Mouse (Mus musculus) layer of hippocampus, postnatal 36 days (tissue): ENCODE results near the gene 2810408A11Rik. TPM values are rescaled to one million over a fixed set of nuclear protein-coding genes. Genes with fewer than 3 reads are reported as not detected.

Source experiments
- DNase-seq, 2 experiments: peaks; one replicate each; pipeline ENCODE4 v3.0.0; 2022
- total RNA-seq, 2 experiments: library from RNA; stranded (reverse); gene quantifications; 2 replicates each; pipeline ENCODE4 v1.2.3; 2021

Gene 2810408A11Rik
- total RNA-seq, 2 experiments from 2014 or later, result 0.46 to 0.95 TPM

DNA sequence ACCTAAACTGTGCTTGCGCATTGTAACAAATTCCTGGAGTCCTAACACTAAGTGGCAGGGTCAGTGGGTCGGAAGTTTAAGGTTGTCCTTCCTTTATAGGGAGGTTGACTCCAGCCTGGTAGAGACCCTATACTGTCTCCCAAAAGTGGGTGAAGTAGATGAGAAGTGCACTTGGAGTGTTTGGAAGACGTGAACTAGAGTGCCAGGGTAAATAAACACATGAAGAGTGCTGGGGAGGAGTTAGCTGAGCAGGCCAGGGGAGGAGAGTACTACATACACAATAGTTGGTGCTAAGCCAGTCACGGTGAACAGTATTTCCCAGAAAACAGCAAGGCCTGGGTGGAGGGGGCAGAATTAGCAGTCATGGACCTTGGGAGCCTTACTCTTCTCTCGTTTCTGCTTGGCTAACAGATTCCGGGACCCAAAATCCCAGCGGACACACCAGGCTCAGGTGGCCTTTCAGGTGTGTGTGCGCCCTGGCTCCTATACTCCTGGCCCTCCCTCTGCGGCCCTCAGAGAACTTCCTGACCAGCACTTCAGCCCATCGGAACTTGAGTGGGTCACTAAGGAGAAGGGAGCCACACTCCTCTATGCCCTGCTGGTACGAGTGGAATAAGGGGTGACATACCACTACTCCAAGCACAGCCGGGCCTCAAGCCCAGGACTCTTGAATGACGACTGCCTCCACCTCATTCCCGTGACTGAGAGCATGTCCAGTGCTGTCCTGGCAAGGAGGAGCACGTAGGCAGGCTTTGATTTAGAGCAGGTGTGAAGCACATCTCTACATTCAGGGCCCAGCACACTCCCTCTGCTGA, 12.1 kb upstream of the 2810408A11Rik start:
- DNase-seq, result no peak

DNA sequence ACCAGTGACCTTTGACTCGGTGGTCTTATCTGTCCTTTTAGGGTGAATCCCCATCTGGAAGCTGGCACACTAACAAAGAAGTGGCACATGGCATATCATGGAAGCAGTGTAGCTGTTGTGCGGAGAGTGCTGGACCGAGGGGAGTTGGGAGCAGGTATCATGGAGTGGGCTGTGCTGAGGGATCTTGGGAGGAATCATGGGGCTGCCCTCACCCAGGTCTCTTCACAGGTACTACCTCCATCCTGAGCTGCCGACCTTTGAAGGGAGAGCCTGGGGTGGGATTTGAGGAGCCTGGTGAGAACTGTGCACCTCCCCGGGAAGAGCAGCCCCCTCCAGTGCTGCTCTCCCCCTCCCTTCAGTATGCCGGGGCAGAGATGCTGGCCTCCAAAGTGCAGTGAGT, 10.9 kb upstream of the 2810408A11Rik start:
- no peak for DNase-seq

DNA sequence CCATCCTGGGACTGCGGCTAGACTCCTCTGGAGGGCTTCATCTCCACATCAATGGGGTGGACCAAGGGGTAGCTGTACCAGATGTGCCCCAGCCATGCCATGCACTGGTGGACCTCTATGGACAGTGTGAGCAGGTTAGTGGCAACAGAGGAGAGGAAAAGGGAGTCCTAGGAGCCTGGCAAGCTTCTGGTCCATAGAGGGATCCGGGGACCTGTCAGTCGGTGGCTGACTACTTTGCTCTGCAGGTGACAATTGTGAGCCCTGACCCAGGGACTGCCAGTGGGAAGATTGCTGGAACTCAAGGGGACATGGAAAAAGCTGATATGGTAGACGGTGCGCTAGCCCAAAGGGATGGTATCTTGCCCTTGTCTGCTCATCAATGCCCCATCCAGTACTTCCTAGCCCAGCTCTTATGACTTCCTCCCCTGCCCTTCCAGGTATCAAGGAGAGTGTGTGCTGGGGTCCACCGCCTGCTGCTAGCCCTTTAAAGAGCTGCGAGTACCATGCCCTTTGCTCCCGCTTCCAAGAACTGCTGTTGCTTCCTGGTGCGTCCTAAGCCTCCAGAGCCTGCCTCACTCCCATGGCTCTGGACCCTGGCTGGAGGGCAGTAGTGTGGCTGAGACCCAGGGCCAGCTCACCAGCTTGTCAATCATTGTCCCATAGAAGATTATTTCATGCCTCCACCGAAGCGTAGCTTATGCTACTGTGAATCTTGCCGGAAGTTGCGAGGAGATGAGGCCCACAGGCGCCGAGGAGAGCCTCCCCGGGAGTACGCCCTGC, 10.2 kb upstream of the 2810408A11Rik start:
- no peak for DNase-seq

DNA sequence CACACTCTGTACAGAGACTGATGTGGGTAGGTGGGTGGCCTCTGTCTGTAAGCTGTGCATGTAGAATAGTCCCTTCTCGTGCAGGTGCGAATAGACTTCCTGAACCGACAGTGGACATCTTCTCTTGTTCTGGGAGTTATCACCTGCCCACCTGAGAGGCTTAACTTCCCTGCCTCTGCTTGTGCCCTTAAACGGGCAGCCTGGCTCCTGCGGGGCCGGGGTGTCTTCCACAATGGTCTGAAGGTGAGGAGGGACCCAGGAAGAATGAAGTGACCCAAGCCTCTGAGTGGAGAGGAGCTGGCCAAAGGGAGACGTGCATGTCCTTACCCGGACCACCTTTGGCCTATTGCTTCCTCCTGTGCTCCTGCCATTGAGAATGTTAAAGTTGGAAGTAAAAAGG, 9.4 kb upstream of the 2810408A11Rik start:
- DNase-seq, result no peak

DNA sequence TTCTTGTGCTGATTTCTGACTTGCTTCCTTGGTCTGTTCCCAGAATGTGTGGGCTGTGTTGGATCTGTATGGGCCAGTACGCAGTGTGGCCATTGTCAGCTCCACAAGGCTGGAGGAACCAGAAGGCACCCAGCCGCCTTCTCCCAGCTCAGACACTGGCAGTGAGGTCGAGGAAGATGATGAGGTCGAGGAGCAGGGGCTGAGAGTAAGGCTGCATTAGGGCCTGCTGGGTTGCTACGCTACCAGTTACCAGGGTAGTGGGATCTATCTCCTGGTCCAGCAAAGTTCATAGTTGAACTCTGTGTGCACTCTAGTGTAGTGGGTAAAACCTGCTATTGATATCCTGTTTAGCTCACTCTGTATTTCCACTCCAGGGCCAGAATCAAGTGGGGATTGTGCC, 8.4 kb upstream of the 2810408A11Rik start:
- no peak for DNase-seq

DNA sequence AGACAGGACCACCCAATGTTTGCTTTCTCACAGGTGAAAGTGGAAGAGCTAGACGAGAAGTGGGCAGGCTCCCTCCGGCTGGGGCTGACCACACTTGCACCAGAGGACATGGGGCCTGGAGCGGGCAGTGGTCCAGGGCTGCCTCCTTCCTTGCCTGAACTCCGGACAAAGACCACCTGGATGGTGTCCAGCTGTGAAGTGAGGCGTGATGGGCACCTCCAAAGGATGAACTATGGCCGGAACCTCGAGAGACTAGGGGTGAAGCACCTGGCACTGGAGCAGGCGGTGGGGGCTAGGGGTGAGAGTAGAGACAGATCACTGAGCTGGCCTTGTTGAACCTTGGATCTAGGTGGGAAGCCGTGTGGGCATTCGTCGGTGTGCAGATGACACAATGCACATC, 7.9 kb upstream of the 2810408A11Rik start:
- no peak for DNase-seq

DNA sequence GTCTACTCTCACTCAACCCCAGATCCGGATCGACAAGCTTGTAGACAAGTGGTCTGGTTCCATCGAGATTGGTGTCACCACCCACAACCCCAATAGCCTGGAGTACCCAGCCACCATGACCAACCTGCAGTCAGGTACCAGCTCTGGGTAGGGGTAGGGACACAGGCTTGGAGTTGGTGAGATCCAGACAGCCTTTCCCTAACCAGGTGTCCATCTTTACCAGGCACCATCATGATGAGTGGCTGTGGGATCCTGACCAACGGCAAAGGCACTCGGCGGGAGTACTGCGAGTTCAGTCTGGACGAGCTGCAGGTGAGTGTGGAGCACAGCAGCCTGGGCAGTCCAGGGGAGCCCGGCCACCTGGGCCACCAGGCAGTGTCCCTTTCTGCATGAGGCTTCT, 3.5 kb upstream of the 2810408A11Rik start:
- no peak for DNase-seq

DNA sequence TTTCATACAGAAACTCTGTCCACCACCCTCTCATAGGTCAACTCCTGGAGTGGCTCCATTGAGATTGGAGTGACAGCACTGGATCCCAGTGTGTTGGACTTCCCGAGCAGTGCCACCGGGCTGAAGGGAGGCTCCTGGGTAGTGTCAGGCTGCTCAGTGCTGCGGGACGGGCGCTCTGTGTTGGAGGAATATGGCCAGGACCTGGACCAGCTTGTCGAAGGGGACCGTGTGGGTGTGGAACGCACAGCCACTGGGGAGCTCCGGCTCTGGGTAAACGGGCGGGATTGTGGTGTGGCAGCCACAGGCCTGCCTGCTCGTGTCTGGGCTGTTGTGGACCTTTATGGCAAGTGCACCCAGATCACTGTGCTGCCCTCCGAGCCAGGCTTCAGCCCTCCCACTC, 2.2 kb upstream of the 2810408A11Rik start:
- DNase-seq, result no peak

DNA sequence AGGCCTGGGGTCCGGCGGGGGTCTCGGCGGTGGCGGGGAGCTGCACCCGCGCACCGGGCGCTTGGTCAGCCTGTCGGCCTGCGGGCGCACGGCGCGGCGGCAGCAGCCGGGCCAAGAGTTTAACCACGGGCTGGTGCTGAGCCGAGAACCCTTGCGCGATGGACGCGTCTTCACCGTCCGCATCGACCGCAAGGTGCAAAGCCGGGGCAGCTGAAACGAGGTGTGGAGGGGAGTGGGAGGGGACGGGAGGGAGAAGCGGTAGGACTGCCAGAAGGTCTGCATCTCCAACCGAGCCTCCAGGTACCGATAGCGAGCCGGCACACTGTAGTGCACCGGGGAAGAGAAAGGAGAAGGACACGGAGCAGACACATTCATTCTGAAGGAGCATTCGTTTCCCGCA, 1.2 kb upstream of the 2810408A11Rik start:
- peak in 1 of 2 experiments; percentile 30 for DNase-seq

DNA sequence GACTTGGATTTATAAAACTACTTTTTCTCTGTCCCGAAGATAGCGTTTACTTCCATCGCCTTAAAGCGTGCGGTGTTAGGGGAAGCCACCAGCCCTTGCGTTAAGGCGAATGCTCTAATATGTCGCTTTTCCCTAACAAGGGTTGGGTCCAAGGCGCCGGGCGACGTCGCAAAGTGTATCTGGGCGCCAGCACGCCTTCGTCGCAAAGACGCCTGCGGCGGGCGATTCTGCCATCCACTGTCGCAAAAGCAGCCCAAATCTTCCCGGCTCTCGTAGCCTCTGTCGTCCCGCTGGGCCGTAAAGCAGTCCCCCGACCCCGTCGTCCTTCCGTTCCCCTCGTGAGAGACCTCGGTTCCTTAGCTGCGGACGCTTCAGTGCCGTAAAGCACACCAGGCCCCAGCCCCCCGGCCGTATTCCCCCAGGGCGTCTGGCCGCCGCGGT, 639 bp upstream of the 2810408A11Rik start:
- peak; percentile 97 for DNase-seq

DNA sequence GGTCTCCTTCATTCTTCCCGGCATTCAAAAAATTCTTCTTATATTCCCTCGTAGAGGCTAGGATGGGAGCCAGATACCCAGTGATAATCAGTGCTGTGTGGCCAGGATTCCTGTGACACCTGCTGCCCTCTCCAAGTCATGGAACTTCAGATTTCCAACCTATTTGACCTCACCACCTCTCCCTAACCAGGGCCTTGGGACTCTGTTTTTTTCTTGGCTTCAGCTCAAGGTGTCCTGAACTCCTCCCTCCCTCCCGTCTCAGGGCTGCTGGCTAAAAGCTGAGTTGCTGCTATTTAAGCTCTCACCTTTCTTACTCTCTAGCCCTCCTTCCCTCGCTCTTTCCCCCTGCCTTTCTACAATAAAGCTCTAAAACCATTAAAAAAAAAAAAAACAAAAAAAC, 917 bp downstream of the 2810408A11Rik start:
- DNase-seq, result no peak

DNA sequence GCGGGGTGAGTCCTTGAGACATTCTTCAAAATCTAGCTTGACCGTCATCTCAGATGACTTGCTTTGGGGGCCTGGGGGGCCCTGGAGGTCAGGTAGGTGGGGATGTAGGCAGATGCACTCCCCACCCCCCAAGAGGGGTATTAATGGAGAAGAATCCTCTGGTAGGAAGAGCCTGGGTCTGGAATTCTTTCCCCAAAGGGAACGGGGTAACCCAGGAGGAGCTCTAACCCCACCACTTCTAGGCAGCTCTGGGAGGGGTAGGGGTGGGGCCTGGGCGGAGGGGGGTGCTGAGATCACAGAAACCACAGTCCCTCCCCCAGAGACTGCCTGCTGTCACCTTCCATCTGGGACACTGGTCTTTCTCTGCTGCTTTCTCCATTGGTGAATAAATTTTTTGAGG, 5.5 kb downstream of the 2810408A11Rik start, which contains the start of gene Acap1:
Acap1 (minus strand) TSS at position 249 of the 400 bp plus-strand sequence.
- no peak for DNase-seq

DNA sequence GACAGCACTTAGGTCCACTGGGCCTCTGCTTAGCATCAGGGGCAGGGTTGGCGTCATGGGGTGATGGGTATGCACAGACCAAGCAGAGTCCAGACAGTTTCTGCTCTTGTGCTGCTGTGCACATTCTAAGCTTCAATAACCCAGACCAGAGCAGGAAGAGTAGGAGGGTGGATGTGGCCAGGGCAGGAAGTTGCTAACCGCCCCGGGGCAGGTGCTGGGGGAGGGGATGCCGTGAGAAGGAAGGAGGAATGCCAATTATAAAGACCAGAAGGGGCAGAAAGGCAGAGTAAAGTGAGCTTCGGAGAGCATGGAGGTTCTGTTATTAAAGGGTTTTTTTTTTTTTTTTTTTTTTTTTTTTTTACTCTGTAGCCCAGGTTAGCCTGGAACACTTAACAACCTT, 6.1 kb downstream of the 2810408A11Rik start:
- DNase-seq, result no peak

DNA sequence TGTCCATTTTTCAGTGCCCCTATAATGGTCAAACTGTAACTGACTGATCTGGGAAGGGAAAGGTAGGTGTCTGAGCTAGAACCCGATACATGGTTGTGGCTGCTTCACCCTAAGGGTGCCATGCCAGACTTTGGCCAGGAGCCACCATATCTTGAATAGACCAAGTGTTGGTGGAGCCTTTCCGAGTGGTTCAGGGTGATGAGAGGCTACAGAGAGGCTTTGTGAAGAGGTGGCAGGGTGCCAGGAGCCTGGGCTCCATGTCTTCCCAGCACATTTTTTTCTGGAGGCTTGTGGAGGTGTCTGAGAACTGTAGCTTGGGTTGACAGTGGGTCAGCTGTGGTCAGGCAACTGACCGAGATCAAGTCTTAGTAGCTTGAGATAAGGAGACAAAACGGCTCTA, 9.3 kb downstream of the 2810408A11Rik start:
- DNase-seq, result peak in 1 of 2 experiments; percentile 36

DNA sequence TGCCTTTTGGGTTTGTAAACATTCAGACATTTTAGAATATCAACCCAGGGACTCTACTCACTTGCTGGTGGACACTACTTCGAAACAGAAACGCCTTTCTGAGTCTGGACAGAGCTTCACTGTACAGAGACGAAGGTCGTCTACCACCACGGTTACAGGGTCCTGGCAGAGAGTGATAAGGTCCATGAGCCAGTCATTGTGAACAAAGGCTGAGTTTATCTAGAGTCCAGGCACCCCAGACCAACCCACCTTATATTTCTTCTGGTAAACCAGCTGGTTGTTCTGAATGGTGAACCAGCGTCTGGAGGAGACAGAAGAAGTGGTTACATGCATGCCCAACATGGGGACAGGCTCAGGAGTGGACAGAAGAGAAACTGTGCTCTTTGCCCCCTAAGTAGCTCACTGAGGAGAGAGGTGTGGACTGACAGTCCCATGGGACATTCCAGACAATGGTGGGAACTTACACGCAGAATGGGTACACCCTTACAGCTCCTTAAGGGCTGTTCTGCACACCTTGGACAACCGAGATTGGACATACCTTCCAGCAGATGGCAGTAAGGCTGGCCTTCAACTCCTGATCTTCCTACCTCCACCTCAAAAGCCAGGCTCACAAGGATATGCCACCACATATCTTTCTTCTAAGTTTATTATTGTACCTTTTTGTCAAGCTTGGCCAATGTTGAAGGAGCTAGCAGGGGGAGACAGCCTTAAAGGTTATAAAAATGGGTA, 13.7 kb downstream of the 2810408A11Rik start:
- DNase-seq, result no peak

DNA sequence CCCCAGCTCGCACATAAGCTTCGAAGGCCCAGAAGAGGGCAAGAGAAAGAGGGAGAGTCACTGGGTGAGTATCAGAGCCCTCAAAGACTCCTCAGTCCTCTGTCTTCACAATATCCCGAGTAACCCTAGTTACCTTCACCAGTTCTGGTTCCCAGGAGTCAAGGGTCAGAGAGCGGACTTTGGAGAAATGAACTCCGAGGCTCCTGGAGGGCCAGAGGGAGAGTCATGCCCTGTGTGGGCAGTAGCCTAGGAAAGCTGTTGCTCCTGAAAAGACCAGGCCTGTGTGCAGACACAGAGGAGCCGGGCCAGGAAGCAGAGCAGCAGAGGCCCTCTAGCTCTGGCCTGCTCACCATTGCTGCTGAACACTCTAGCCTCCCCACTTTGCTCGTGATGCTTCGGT, 16.1 kb downstream of the 2810408A11Rik start:
- DNase-seq, result no peak

DNA sequence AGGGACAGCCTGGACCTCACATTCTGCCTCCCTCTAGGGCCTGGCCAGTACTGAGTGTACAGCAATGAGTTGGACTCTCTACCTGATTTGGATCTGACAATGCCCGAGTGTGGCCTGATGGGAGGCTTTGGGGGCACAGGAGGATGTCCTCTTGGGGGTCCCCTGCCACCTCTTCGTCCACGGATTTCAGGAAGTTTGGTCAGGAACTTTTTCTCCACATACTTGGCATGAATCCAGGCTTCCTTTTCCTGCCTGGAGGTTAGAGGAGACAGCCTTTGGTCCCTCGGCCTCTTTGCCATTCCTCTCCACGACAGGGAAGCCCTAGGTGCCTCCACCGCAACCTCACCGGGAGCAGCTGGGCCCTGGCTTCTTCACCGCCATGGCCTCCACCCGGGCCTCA, 16.5 kb downstream of the 2810408A11Rik start:
- no peak for DNase-seq

DNA sequence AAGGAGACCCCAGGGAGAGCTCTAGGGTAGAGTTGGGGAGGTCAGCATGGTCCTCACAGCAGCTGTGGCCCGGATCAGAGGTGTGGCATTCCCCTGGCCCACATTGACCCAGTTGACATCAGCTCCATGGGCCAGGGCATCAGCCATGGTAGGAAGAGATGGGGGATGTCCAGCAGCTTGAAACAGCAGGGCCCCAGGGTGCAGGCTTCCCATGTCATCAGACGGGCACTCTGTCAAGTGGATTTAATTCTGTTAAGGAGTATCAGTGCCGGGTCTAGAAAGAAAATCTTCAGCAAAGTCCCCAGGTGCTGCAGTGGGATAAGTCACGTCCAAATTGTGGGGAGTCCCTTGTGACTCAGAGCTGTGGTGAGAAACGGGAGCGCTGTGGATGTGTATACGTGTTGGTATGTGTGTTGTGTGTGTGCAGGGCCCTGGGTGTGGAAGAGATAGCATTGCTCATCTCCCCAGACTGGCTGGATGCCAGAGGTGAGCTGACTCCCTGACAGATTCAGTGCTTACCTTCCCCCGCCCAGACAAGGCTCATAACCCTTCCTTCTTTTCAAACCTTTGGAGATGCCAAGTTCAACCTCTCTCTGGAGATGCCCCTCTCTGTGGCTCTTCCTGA, 17.1 kb downstream of the 2810408A11Rik start:
- DNase-seq, result no peak

DNA sequence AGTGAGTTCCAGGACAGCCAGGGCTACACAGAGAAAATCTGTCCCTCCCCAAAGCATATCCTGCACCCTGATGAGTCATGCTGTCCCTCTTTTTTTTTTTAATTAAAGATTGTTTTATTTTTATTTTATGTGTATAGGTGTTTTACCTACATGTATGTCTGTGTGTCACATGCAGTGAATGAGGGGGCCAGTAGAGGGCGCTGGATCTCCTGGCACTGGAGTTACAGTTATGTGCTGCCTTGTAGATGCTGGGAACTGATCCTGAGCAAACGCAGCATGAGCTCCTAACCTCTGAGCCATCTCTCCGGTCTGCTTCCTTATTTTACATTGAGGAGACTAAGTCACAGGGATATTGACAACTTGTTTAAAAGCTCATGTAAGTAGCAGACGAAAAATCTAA, 17.7 kb downstream of the 2810408A11Rik start:
- no peak for DNase-seq

DNA sequence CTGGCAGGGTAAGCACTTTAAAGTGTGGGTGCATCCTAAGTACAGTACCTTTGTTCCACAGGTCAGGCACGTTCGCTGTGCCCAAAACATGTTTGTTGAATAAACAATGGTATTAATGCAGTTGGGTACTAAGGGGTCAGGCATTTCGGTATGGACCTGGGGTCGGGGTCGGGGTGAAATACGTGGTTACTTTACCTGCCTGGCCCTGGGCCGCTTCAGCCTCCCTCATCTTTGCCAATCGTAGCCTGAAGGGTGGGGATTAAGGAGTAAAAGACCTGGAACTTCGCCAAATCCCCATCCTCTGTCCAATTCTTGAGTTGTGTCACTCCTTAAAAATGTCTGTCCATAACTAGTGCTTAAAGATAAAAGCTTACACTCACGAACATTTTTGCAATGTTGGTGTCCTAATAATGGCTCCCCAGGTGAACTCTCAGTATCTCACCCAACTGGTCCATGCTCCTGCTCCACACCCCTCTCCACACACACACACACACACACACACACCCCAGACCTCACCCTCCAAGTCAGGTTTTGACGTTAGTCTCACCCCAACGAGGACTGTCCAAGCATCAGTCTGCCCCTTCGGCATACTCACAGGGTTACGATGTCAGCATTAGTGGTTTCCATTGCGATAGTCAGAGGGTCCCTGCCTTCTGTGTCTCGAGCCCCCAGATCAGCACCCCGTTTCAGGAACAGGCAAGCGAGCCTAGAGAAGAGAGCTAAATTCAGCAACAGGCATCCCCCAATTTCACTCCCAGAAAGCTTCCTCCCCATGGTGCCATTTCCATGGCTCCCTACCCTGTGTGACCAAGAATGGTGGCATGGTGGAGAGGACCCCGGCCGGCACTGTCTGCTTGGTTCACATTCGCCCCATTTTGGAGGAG, 18.8 kb downstream of the 2810408A11Rik start:
- no peak for DNase-seq

DNA sequence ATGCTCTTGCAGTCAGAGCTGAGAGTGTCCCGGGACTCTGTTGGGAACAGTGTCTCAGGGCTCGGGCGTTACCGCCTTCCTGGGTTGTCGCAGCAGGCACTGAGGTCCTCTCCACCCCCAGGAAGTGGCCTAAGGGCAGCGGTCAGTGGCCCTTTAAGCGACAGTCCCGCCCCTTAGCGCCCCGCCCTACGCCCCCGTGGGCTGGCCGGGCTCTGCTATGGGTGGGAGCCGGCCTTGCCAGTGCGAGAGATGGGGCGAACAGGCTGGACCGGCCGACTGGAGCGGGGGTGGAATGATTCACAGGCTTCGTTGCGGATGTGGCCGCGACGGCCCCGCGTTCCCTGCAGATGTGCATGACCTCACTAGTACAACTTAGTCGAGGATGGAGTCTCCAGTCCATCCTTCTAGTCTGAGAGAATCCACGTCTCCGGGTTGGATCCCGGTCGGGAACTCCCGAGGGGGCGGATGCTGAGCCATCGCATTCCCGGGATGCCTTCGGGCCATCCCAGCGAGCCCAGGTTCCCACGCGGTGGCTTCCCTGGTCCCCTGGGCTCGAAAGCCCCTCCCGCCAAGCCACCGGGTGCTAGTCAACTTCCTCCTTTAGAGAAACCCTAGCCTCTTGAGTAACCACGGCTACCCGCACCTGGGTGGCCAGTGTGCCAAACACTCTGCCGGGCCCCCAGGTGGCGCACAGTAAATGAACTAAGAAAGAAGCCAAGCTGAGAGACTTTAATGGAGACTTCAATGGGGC, 19.8 kb downstream of the 2810408A11Rik start, which contains the start of gene Kctd11:
Kctd11 (minus strand) TSS at position 554 of the 751 bp plus-strand sequence.
- peak; percentile 71 to 78 for DNase-seq
